Comparison of ENCODE assay signal across 13 mouse cellular contexts in the genomic region with DNA sequence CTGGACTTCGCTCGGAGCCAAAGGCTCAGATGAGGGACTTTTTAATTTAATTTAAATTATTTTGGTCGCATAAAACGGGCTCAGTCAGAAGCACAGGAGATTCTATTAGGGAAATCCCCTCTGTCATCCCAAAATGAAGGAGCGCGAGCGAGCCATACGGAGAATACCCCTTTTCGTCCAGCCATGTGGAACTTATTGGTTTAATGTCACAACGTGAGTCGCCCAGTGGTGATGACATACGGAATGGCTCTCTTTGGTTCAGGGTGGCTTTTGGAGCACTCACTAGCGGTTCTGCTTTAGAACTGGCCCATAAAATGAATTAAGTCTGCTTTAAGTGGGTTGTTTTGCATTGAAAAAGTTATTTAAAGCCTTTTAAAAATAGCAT.
A peak's percentile ranks its signal among the peaks of the same experiment; 100 is the strongest.
DNase-seq lines count a peak whose midpoint lies in the region; ATAC-seq and TF ChIP-seq lines count a peak whose summit lies in the region.
"Had no signal": no experiment of that assay in that cellular context is flagged by ENCODE, and none has a peak within 500 bp of the region (broad histone marks: within the 10 kb centered on the region; RNA-seq: fewer than 3 reads in every experiment).

No protein-coding gene starts in this region.

- peaks cover 45% of the 10 kb centered on the region for H3K4me1 ChIP-seq in limb, embryonic 10.5 days
- H3K4me1 ChIP-seq: liver, embryonic 12.5 days had no signal

- no peak overlapping the region for H3K27ac ChIP-seq in layer of hippocampus, adult 2 months
- no peak overlapping the region for H3K27ac ChIP-seq in limb, embryonic 10.5 days
- H3K27ac ChIP-seq: liver, embryonic 12.5 days; macrophage had no signal

- DNase-seq in cerebellum, postnatal 10 days = peak; percentile 38 to 45
- DNase-seq in layer of hippocampus, adult 2 months (ENCODE audit: low spot score in 2 of 2) = no peak
- no peak for DNase-seq in layer of hippocampus, postnatal 25 days (ENCODE audit: extremely low spot score in 1 of 2, low spot score in 1 of 2)
- peak; percentile 33 for DNase-seq in limb, embryonic 10.5 days (ENCODE audit: low spot score)
- peak; percentile 68 for DNase-seq in retina, postnatal 1 day
- DNase-seq in urinary bladder, adult 18-20 months (ENCODE audit: low spot score in 2 of 2) = no peak
- no peak for DNase-seq in right cerebral cortex, adult 18-20 months
- DNase-seq: gastrocnemius, postnatal 25 days; layer of hippocampus, adult 9-11 months had no signal

- no peaks in the 10 kb centered on the region for H3K36me3 ChIP-seq in limb, embryonic 10.5 days
- H3K36me3 ChIP-seq: G1E; liver, embryonic 12.5 days had no signal

- TF ChIP-seq CTCF in layer of hippocampus, adult 2 months (conservative IDR thresholded peaks at IDR 0.05) = no peak

- H3K9me3 ChIP-seq in limb, embryonic 10.5 days (replicated peaks) = no peaks in the 10 kb centered on the region
- H3K9me3 ChIP-seq: liver, embryonic 12.5 days had no signal

- 73% methylated on average over 13 of the region's 13 CpGs for WGBS in limb, embryonic 10.5 days

- no peak for ATAC-seq in cerebellum, adult (ENCODE audit: insufficient number of reproducible peaks, low FRiP score, low TSS enrichment)
- ATAC-seq: liver, embryonic 12.5 days had no signal

- H3K27me3 ChIP-seq in limb, embryonic 10.5 days (ENCODE audit: low read depth, poor library complexity, severe bottlenecking) = no peaks in the 10 kb centered on the region
- H3K27me3 ChIP-seq: liver, embryonic 12.5 days had no signal

- H3K4me3 ChIP-seq in layer of hippocampus, adult 2 months = peak overlapping the region; percentile 49
- no peak overlapping the region for H3K4me3 ChIP-seq in limb, embryonic 10.5 days
- H3K4me3 ChIP-seq: liver, embryonic 12.5 days had no signal

Comparison
In these comparisons a context has a peak if more than half of its experiments do, and no peak if none do; other contexts are left out.
1. DNase-seq: peak in cerebellum, postnatal 10 days (2 of 2), limb, embryonic 10.5 days (single experiment) and retina, postnatal 1 day (single experiment); none in layer of hippocampus, adult 2 months (0 of 2), layer of hippocampus, postnatal 25 days (0 of 2), urinary bladder, adult 18-20 months (0 of 2) and right cerebral cortex, adult 18-20 months (single experiment).